Mouse (Mus musculus): ENCODE data around the gene Grid2.

- TF ChIP-seq GATA1 (IDR thresholded peaks at IDR 0.05; ENCODE audit: borderline replicate concordance, low read length) (no peak), FLI1 (IDR thresholded peaks at IDR 0.05; ENCODE audit: low read length) (no peak)
These were observed 1071.3 kb downstream of the Grid2 start for GRCm38 (mm10) chr6:64326936-64327335.

Measured in megakaryocyte, embryonic 14.5 days (primary cell).